Mouse (Mus musculus): ENCODE results near the gene Adamtsl3. TPM values are rescaled to one million over a fixed set of nuclear protein-coding genes. Genes with fewer than 3 reads are reported as not detected.

Adamtsl3 gene
- total RNA-seq, 1 experiment from 2014 or later, result 0.10 TPM

- no peak for ATAC-seq (replicated peaks in 1 of 2; ENCODE audit: insufficient read depth in 1 of 2, low FRiP score in 2 of 2, low TSS enrichment in 1 of 2, low read depth in 1 of 2, poor library complexity in 2 of 2, severe bottlenecking in 2 of 2)
These were observed 14.3 kb downstream of the Adamtsl3 start for GRCm38 (mm10) chr7:82349796-82350195.

- no peak for ATAC-seq (replicated peaks in 1 of 2; ENCODE audit: insufficient read depth in 1 of 2, low FRiP score in 2 of 2, low TSS enrichment in 1 of 2, low read depth in 1 of 2, poor library complexity in 2 of 2, severe bottlenecking in 2 of 2)
These were observed 14.9 kb downstream of the Adamtsl3 start for GRCm38 (mm10) chr7:82350421-82350820.

GRCm38 (mm10) chr7:82359146-82359545 is 23.7 kb downstream of the Adamtsl3 start:
- ATAC-seq (replicated peaks in 1 of 2; ENCODE audit: insufficient read depth in 1 of 2, low FRiP score in 2 of 2, low TSS enrichment in 1 of 2, low read depth in 1 of 2, poor library complexity in 2 of 2, severe bottlenecking in 2 of 2), result no peak

- no peak for ATAC-seq (replicated peaks in 1 of 2; ENCODE audit: insufficient read depth in 1 of 2, low FRiP score in 2 of 2, low TSS enrichment in 1 of 2, low read depth in 1 of 2, poor library complexity in 2 of 2, severe bottlenecking in 2 of 2)
These were observed 24.2 kb downstream of the Adamtsl3 start for GRCm38 (mm10) chr7:82359674-82360073.

- ATAC-seq (replicated peaks in 1 of 2; ENCODE audit: insufficient read depth in 1 of 2, low FRiP score in 2 of 2, low TSS enrichment in 1 of 2, low read depth in 1 of 2, poor library complexity in 2 of 2, severe bottlenecking in 2 of 2), result no peak
These were observed 24.7 kb downstream of the Adamtsl3 start for GRCm38 (mm10) chr7:82360186-82360585.

GRCm38 (mm10) chr7:82361127-82361526 is 25.6 kb downstream of the Adamtsl3 start:
- peak; percentile 48 to 49 for ATAC-seq (replicated peaks in 1 of 2; ENCODE audit: insufficient read depth in 1 of 2, low FRiP score in 2 of 2, low TSS enrichment in 1 of 2, low read depth in 1 of 2, poor library complexity in 2 of 2, severe bottlenecking in 2 of 2)

GRCm38 (mm10) chr7:82364567-82364966 is 29.1 kb downstream of the Adamtsl3 start:
- no peak for ATAC-seq (replicated peaks in 1 of 2; ENCODE audit: insufficient read depth in 1 of 2, low FRiP score in 2 of 2, low TSS enrichment in 1 of 2, low read depth in 1 of 2, poor library complexity in 2 of 2, severe bottlenecking in 2 of 2)

GRCm38 (mm10) chr7:82366056-82366455 is 30.6 kb downstream of the Adamtsl3 start:
- no peak for ATAC-seq (replicated peaks in 1 of 2; ENCODE audit: insufficient read depth in 1 of 2, low FRiP score in 2 of 2, low TSS enrichment in 1 of 2, low read depth in 1 of 2, poor library complexity in 2 of 2, severe bottlenecking in 2 of 2)

- ATAC-seq (replicated peaks in 1 of 2; ENCODE audit: insufficient read depth in 1 of 2, low FRiP score in 2 of 2, low TSS enrichment in 1 of 2, low read depth in 1 of 2, poor library complexity in 2 of 2, severe bottlenecking in 2 of 2), result no peak
These were observed 31.0 kb downstream of the Adamtsl3 start for GRCm38 (mm10) chr7:82366471-82366870.

GRCm38 (mm10) chr7:82368047-82368446 is 32.6 kb downstream of the Adamtsl3 start:
- no peak for ATAC-seq (replicated peaks in 1 of 2; ENCODE audit: insufficient read depth in 1 of 2, low FRiP score in 2 of 2, low TSS enrichment in 1 of 2, low read depth in 1 of 2, poor library complexity in 2 of 2, severe bottlenecking in 2 of 2)

- ATAC-seq (replicated peaks in 1 of 2; ENCODE audit: insufficient read depth in 1 of 2, low FRiP score in 2 of 2, low TSS enrichment in 1 of 2, low read depth in 1 of 2, poor library complexity in 2 of 2, severe bottlenecking in 2 of 2), result no peak
These were observed 34.6 kb downstream of the Adamtsl3 start for GRCm38 (mm10) chr7:82370132-82370531.

- ATAC-seq (replicated peaks in 1 of 2; ENCODE audit: insufficient read depth in 1 of 2, low FRiP score in 2 of 2, low TSS enrichment in 1 of 2, low read depth in 1 of 2, poor library complexity in 2 of 2, severe bottlenecking in 2 of 2), result no peak
These were observed 35.9 kb downstream of the Adamtsl3 start for GRCm38 (mm10) chr7:82371411-82371810.

- no peak for ATAC-seq (replicated peaks in 1 of 2; ENCODE audit: insufficient read depth in 1 of 2, low FRiP score in 2 of 2, low TSS enrichment in 1 of 2, low read depth in 1 of 2, poor library complexity in 2 of 2, severe bottlenecking in 2 of 2)
These were observed 42.8 kb downstream of the Adamtsl3 start for GRCm38 (mm10) chr7:82378311-82378710.

GRCm38 (mm10) chr7:82379765-82380164 is 44.3 kb downstream of the Adamtsl3 start:
- ATAC-seq (replicated peaks in 1 of 2; ENCODE audit: insufficient read depth in 1 of 2, low FRiP score in 2 of 2, low TSS enrichment in 1 of 2, low read depth in 1 of 2, poor library complexity in 2 of 2, severe bottlenecking in 2 of 2), result no peak

GRCm38 (mm10) chr7:82382843-82383535 is 47.5 kb downstream of the Adamtsl3 start:
- ATAC-seq (replicated peaks in 1 of 2; ENCODE audit: insufficient read depth in 1 of 2, low FRiP score in 2 of 2, low TSS enrichment in 1 of 2, low read depth in 1 of 2, poor library complexity in 2 of 2, severe bottlenecking in 2 of 2), result no peak

- ATAC-seq (replicated peaks in 1 of 2; ENCODE audit: insufficient read depth in 1 of 2, low FRiP score in 2 of 2, low TSS enrichment in 1 of 2, low read depth in 1 of 2, poor library complexity in 2 of 2, severe bottlenecking in 2 of 2), result no peak
These were observed 48.0 kb downstream of the Adamtsl3 start for GRCm38 (mm10) chr7:82383536-82383848.

GRCm38 (mm10) chr7:82387121-82387520 is 51.6 kb downstream of the Adamtsl3 start:
- no peak for ATAC-seq (replicated peaks in 1 of 2; ENCODE audit: insufficient read depth in 1 of 2, low FRiP score in 2 of 2, low TSS enrichment in 1 of 2, low read depth in 1 of 2, poor library complexity in 2 of 2, severe bottlenecking in 2 of 2)

- ATAC-seq (replicated peaks in 1 of 2; ENCODE audit: insufficient read depth in 1 of 2, low FRiP score in 2 of 2, low TSS enrichment in 1 of 2, low read depth in 1 of 2, poor library complexity in 2 of 2, severe bottlenecking in 2 of 2), result no peak
These were observed 59.1 kb downstream of the Adamtsl3 start for GRCm38 (mm10) chr7:82394435-82395186.

GRCm38 (mm10) chr7:82395239-82395638 is 59.7 kb downstream of the Adamtsl3 start:
- ATAC-seq (replicated peaks in 1 of 2; ENCODE audit: insufficient read depth in 1 of 2, low FRiP score in 2 of 2, low TSS enrichment in 1 of 2, low read depth in 1 of 2, poor library complexity in 2 of 2, severe bottlenecking in 2 of 2), result no peak

Measured in hematopoietic stem cell, adult 5-6 weeks (primary cell).